Mouse (Mus musculus) adipose tissue, adult 10 weeks (tissue): ENCODE data around the gene Usp35. TPM values are rescaled to one million over a fixed set of nuclear protein-coding genes. Genes with fewer than 3 reads are reported as not detected.

Experiments used
- polyA plus RNA-seq: library from polyadenylated mRNA; stranded (reverse); fragments of 350-450 nt; fragmentation: Illumina TruSeq; extraction: RNeasy Lipid Tissue Mini Kit (QIAGEN cat#74804); gene quantifications from one replicate; pipeline ENCODE4 v1.2.3, GENCODE M21; 2014; ENCODE audit warnings: low read depth, low replicate concordance

Usp35 gene
- 19.3 TPM for polyA plus RNA-seq

DNA sequence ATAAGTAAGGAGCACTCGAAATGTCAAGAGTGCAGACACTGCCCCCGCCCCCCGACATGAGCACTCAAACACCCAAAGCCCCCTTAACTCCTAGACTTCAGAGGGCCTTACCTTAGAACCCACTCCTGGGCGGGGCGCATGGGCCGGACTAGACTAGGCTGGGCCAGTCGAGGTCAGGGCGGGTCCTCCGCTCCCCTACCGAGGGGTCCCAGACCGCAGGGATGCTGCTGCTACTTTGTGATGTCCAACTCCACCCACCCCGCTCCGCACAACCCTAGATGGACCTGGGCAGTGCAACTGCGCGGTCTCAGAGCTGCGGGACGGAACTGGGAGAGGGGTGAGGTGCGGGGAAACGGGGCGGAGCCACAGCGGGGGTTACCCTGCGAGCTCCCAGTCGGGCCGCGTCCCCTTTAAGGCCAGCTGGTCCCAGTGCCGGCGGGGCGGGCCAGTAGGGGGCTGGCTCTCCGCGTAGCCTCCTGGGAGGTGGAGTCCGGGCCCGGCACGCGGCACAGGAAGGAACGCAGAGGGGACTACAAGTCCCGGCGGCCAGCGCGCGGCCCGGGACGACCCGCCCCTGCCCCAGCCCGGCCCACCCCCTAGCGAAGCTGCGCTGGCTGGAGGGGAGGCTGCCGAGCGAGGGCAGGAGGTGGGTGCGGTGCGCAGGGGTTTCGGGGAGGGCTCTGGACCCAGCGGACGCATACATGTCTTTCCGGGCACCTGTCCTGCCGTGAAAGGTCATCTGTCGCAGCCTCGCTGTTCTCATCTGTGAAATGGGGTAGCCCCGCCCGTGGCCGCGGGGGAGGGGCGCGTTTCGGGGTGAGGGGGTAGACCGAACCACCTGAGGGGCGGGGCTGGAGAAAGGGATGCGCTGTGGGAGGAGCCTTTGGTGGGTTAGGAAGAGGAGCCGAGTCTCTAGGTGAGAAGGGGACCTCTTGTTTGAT, at the start of gene Usp35, which contains the start of gene Kctd21:
Gene Usp35, minus strand, starts transcription at position 295 of the 941 bp plus-strand sequence.
Gene Kctd21, plus strand, starts transcription at position 602 of the 941 bp plus-strand sequence.

Other genes with a start within 250 kb of the Usp35 start
- gene Kctd21, start 307 bp upstream of the Usp35 start, polyA plus RNA-seq, result 10.4 TPM
- 12.8 TPM for gene Alg8, start 39.6 kb upstream of the Usp35 start, polyA plus RNA-seq
- 215 TPM for gene Ndufc2, start 68.0 kb upstream of the Usp35 start, polyA plus RNA-seq
- gene Thrsp, start 85.7 kb upstream of the Usp35 start, polyA plus RNA-seq, result 389 TPM
- gene Kctd14, start 119.3 kb upstream of the Usp35 start, polyA plus RNA-seq, result 8.7 TPM
- 49.0 TPM for gene Ints4, start 148.9 kb upstream of the Usp35 start, polyA plus RNA-seq
- 73.6 TPM for gene Aamdc, start 247.5 kb upstream of the Usp35 start, polyA plus RNA-seq
- gene Rsf1, start 247.9 kb upstream of the Usp35 start, polyA plus RNA-seq, result 10.2 TPM